Mouse (Mus musculus) megakaryocyte, embryonic 14.5 days (primary cell): ENCODE measurements around the gene Washc1.

ENCODE experiments used
- FLI1 ChIP-seq: IDR thresholded peaks from 2 replicates; pipeline ENCODE4 v1.6.1; 2012; ENCODE audit warnings: low read length, inconsistent platforms, mixed read lengths
- GATA1 ChIP-seq: IDR thresholded peaks from 3 replicates; pipeline ENCODE4 v1.6.1; 2012; ENCODE audit warnings: mixed read lengths, low read length, inconsistent platforms, borderline replicate concordance

GRCm38 (mm10) chr17:66073971-66074370 is 37.4 kb upstream of the Washc1 start:
- TF ChIP-seq GATA1 (no peak), FLI1 (no peak)
